Mouse (Mus musculus): ENCODE data around the gene Wdr20.

- no peak for TF ChIP-seq CTCF (IDR thresholded peaks at IDR 0.05; ENCODE audit: extremely low read depth, insufficient read length, insufficient replicate concordance, low read depth, low read length)
- TF ChIP-seq POLR2A (IDR thresholded peaks at IDR 0.05; ENCODE audit: low read depth, low read length), result no peak
Measured at GRCm38 (mm10) chr12:110795035-110795434, 57.3 kb downstream of the Wdr20 start.
